Mouse (Mus musculus): ENCODE data around the gene Sar1a.

Gene Sar1a

DNA sequence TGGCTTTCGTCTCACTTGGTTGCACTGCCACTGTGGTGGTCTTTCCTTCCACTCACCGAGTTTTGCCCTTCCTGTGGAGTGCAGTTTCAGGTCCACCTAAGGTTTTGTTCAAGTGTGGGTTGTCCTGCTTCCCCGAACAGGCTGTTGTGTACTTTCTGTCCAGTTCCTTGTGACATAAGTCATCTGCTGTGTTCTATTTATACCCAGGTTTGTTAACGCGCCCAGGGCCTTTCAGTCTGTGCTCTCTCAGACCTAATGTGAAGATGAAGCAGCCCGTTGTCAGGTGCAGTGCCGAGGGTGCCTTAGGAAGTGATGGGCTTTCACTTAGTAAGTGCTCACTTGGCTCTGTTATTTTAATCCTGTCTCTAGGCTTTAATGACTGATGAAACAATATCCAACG lies 9.3 kb downstream of the Sar1a start:
- DNase-seq: no peak

GRCm38 (mm10) chr10:61693563-61693962 lies 13.5 kb downstream of the Sar1a start:
- DNase-seq: no peak

DNA sequence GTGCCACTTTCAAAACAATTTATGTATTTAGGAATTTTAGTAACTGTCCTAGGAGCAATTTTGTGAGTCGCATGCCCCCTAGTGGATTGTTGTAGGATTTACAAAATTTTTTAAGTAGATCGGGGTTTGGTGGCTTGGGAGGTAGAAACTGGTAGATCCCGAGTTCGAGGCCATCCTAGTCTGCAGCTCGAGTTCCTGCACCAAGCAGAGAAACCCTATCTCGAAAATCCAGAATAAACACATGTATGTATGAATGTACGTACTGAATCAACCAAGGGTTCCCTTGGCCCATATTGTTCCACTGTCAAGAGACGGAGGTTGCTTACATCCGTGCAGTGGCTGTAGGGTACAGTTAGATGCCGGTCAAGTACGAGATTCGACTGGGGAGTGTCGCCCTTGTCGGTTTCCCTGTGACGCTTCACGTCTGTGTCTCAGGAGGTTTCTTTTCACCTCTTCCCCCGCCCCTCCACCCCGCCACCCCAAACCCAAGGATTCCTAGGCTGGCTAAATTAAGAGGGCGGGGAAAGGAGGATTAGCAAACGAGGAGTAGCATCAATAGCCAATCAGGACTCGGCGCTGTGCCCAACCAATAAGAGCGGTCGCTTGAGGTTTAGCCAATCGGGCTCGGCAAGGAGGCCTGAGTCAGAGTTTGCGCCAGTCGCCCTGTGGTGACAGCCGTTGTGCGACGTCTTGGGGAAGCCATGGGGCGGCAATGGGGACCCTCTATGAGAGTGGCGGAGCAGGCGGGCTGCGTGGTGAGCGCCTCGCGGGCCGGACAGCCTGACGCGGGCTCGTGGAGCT lies 15.0 kb downstream of the Sar1a start, which contains the start of gene Tysnd1:
TSS of gene Tysnd1 (plus strand) at position 645 of the 801 bp plus-strand sequence.
- DNase-seq: peak; percentile 99

- peak; percentile 23 for DNase-seq
Measured at GRCm38 (mm10) chr10:61695703-61696559, 15.8 kb downstream of the Sar1a start.

DNA sequence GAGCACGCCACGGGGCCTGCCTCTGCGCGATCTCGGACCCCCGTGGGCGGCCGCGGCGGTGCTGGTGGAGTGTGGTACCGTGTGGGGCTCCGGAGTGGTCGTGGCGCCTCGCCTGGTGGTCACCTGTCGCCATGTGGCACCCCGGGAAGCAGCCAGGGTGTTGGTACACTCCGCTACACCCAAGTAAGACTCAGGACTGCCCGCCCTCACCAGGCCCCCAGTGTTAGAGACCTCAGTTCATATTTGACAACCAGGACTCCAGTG lies 16.4 kb downstream of the Sar1a start:
- no peak for DNase-seq

GRCm38 (mm10) chr10:61697028-61697427 lies 16.9 kb downstream of the Sar1a start:
- no peak for DNase-seq

DNA sequence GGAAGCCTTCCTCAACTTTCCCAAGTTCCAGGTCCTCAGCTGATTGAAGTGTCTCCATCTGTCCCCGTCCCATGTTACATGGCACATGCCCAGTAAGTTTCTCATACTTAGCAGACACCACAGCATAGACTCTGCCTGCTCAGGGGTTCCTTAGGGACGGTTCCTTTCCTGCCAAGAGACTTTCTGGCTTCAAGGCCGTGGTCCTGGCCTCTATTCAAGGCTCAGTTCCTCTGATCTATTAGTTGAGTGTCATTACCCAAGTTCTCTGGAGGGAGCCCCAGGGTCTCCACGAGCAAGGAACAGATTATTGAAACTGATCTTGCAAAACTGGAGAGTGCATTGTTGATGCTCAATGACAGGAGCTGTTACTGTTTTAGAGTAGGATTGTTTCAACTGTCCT lies 24.6 kb downstream of the Sar1a start:
- no peak for DNase-seq

DNA sequence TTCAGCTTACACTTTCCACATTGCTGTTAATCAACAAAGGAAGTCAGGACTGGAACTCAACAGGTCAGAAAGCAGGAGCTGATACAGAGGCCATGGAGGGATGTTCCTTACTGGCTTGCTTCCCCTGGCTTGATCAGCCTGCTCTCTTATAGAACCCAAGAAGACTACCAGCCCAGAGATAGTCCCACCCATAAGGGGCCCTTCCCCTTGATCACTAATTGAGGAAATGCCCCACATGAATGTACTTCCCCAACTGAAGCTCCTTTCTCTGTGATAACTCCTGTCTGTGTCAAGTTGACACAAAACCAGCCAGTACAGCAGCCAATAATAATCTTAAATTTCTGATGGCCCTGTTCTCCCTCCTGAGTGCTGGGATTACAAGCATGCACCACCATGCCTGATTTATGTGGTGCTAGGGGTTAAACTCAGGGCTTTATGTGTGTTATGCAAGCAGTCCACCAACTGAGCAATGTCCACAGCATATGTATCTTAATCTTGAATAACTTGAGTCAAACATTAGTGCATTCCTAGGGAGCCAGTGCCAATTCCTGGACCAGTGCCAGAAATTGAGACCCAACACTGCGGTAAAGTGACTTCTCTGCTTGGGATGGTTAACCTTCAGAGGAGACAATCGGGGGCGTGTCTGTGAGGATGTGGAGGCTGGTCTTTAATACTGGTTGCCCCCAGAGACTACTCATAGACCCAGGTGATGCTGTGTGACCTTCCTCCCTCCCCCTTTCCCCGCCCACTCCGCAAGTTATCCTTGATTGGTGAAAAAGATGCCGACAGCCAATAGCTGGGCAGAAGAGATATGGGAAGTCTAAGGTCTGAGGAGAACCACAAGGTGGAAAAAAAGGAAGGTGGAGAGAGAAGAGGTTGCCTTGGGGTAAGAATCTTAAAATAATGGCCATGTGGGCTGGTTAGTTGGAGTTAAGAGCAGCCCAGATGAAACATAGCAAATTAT lies 26.6 kb downstream of the Sar1a start:
- no peak for DNase-seq

DNA sequence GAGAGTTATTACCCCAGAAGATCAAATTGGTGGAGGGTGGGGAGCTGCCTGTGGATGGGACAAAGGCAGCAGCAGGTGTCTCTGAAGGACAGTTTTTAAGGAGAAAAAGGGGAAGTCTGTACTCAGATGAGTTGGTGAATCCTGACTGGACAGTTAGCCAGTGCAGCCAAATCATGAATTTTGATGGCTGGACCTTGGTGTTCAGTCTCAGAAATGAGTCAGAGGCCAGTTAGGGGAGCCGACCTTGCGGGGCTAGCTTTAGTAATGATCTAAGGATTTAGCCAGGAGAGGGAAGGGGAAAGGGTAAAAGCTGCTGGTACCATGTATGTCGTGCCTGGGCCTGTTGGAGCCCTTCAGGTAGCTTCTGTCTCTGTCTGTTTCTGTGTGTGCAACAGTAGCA lies 33.5 kb downstream of the Sar1a start:
- no peak for DNase-seq

DNA sequence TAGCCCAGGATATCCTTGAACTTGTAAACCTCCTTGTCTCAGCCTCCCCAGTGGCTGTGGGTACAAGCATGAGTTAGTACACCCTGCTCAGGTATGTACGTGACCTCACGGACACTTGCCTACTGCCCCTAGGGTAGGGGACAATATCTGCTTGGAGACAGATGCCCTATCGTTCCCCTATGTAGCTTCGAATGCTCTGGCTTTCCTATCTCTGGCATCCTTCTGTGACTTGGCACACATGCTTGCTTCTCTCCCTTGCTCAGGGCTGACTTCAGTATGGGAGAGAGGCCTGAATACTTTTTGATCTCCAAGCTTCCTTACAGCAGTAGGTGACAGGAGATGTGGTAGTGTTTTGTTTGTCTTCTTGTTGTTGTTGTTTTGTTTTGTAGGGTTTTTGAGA lies 34.0 kb downstream of the Sar1a start:
- no peak for DNase-seq

- DNase-seq: no peak
Measured at GRCm38 (mm10) chr10:61714771-61715461, 34.8 kb downstream of the Sar1a start, which contains the start of gene Aifm2. TSS of gene Aifm2 (plus strand) at chr10:61715263.

DNA sequence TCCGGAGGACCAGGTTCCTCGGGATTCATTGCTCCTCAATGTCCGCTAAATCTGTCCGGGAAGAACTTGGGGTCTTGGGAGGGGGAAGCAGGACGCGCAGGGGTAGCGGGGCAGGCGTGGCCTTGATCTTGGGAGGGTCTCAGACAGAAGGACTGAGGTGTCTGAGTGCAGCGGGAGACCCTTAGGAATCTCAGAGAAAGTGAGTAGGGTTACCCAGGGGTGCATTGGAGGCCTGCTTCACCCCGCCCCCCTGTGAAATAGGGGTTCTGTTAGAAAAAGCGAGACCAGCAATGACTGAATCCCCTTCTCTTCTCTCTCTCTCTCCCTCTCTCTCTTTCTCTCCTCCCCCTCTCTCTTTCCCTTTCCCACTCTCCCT lies 35.4 kb downstream of the Sar1a start:
- no peak for DNase-seq

DNA sequence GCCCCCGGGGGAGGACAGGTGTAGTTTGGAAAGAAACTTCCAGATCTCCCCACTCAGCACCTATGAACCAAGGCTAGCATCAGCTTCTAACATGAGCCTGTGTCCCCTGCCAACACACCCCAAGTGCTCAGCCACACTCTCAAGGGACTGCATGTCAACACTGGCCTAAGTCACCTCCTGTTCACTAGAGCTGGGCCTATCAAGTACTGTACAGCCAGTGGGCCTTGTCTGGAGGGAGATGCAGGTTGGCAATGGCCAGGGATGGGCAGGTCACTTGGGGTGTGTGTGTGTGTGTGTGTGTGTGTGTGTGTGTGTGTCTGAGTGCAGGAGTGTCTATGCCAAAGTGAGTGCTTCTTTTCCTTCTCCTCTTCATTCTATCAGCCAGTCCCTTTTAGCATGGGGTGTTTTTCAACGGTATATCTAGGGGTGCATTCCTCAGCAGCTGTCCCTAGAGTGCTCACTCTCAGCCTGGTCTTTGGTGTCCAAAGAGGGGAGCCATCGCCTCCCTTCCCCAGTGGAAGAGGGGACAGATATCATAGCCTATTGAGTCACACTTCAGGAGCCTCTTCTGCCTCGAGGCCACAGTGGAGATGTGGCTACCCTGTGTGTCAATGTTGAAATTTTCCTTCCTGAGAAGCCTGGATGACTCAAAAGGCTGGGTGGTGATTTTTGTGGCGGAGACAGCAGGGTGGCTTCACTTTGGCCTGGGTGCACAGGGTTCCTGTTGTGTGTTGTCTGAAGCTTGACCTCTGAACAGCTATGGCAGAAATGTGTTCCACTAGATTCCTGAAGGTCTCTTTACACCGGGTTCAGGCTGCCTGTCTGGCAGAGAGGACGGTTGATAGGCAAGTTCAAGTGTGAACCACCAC lies 36.1 kb downstream of the Sar1a start:
- DNase-seq: no peak

- no peak for DNase-seq
Measured at GRCm38 (mm10) chr10:61717406-61718296, 37.6 kb downstream of the Sar1a start.

DNA sequence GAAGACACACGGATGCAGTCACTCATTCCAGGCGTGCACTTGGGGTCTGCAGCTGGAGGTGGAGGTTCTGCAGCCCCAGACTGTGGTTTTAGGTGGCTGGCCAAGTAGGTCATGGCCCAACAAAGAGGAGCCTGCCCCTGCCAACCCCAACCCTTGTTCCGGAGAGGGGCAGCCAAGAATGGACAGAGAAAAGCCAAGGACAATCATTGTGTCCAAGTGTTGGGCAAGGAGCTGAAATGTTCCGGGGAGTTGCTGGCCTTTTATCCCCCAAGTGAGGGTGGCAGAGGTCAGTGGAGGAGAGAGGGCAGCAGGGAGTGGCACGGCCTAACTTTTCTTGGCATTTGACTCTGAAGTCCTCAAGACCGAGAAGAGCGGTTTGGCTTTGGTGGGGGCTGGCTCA lies 40.2 kb downstream of the Sar1a start:
- DNase-seq: no peak

GRCm38 (mm10) chr10:61722215-61722614 lies 42.1 kb downstream of the Sar1a start:
- no peak for DNase-seq

DNA sequence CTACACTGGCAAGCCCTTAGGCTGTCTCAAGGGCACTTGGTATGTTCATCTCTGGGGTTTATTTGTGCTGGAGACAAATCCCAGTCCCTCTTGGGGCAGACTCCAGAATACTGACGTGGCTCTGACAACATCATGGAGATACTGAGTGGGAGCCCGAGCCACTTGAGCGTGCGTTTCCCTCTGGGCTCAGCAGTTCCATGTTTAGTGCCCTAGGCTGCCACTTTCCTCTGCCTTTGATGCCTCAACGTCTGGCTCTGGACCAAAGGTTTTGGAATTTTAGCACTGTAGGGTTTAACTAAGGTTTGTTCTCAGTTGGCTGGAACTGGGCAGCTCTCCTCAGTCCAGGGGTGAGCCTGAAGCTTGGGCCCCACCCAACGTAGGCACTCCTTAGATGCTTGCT lies 43.2 kb downstream of the Sar1a start:
- DNase-seq: no peak

DNA sequence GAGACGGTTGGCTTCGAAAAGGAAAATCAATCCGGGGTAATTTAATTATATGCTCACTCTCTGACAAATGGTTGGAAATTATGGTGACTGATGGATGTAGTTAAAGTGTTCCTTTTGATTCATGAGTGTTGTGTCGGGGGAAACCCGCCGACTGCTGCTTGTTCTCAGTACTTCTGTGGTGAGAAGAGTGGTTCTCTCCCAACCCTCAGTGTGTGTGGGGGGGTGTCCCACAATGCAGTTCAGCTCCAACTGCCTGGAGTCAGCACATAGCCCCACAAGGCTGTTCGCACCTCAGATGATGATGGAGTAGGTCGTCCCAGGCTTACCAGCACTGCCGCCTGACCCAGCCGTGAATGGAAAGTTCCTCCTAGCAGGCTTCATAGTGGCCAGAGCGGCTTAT lies 49.1 kb downstream of the Sar1a start:
- DNase-seq: no peak

GRCm38 (mm10) chr10:61730171-61730570 lies 50.1 kb downstream of the Sar1a start:
- DNase-seq: no peak

GRCm38 (mm10) chr10:61734377-61734776 lies 54.3 kb downstream of the Sar1a start:
- DNase-seq: no peak

Measured in right cerebral cortex, postnatal 14 days (tissue).